Mouse (Mus musculus): ENCODE data around the gene Atf3.

Atf3 gene

GRCm38 (mm10) chr1:191196016-191196415 lies 21.8 kb downstream of the Atf3 start:
- in situ Hi-C loops (cut with MboI; ENCODE audit: unreplicated experiment in 2 of 2): no loop called here

- in situ Hi-C loops (cut with MboI; ENCODE audit: unreplicated experiment in 2 of 2): no loop called here
Measured at GRCm38 (mm10) chr1:191193657-191194424, 24.0 kb downstream of the Atf3 start.

- in situ Hi-C loops (cut with MboI; ENCODE audit: unreplicated experiment in 2 of 2): no loop called here
Measured at GRCm38 (mm10) chr1:191192751-191193150, 25.1 kb downstream of the Atf3 start.

- in situ Hi-C loops (cut with MboI; ENCODE audit: unreplicated experiment in 2 of 2): no loop called here
Measured at GRCm38 (mm10) chr1:191192213-191192612, 25.6 kb downstream of the Atf3 start.

GRCm38 (mm10) chr1:191189671-191190372 lies 28.0 kb downstream of the Atf3 start:
- in situ Hi-C loops (cut with MboI; ENCODE audit: unreplicated experiment in 2 of 2): loop anchor here in 1 of 2 experiments (10.0 kb wide), 1 partner anchor 85 kb away; no protein-coding TSS in a partner anchor

GRCm38 (mm10) chr1:191186386-191186770 lies 31.5 kb downstream of the Atf3 start:
- in situ Hi-C loops (cut with MboI; ENCODE audit: unreplicated experiment in 2 of 2): loop anchor here in 1 of 2 experiments (10.0 kb wide), 1 partner anchor 88 kb away; no protein-coding TSS in a partner anchor

- in situ Hi-C loops (cut with MboI; ENCODE audit: unreplicated experiment in 2 of 2): loop anchor here in 1 of 2 experiments (10.0 kb wide), 1 partner anchor 89 kb away; no protein-coding TSS in a partner anchor
Measured at GRCm38 (mm10) chr1:191185761-191186385, 32.0 kb downstream of the Atf3 start.

- in situ Hi-C loops (cut with MboI; ENCODE audit: unreplicated experiment in 2 of 2): loop anchor here (5.0 to 10.0 kb wide), 2 partner anchors 90 to 97 kb away; no protein-coding TSS in a partner anchor
Measured at GRCm38 (mm10) chr1:191184841-191185251, 33.0 kb downstream of the Atf3 start.

- in situ Hi-C loops (cut with MboI; ENCODE audit: unreplicated experiment in 2 of 2): loop anchor here (5.0 to 10.0 kb wide), 2 partner anchors 91 to 98 kb away; no protein-coding TSS in a partner anchor
Measured at GRCm38 (mm10) chr1:191184066-191184815, 33.6 kb downstream of the Atf3 start.

- in situ Hi-C loops (cut with MboI; ENCODE audit: unreplicated experiment in 2 of 2): loop anchor here (5.0 to 10.0 kb wide), 2 partner anchors 91 to 99 kb away; no protein-coding TSS in a partner anchor
Measured at GRCm38 (mm10) chr1:191183163-191184065, 34.4 kb downstream of the Atf3 start.

- in situ Hi-C loops (cut with MboI; ENCODE audit: unreplicated experiment in 2 of 2): loop anchor here (5.0 to 10.0 kb wide), 2 partner anchors 92 to 100 kb away; no protein-coding TSS in a partner anchor
Measured at GRCm38 (mm10) chr1:191182431-191183162, 35.2 kb downstream of the Atf3 start.

GRCm38 (mm10) chr1:191181469-191182259 lies 36.2 kb downstream of the Atf3 start:
- in situ Hi-C loops (cut with MboI; ENCODE audit: unreplicated experiment in 2 of 2): loop anchor here (5.0 to 10.0 kb wide), 2 partner anchors 93 to 101 kb away; no protein-coding TSS in a partner anchor

GRCm38 (mm10) chr1:191180397-191180796 lies 37.4 kb downstream of the Atf3 start:
- in situ Hi-C loops (cut with MboI; ENCODE audit: unreplicated experiment in 2 of 2): loop anchor here (5.0 to 10.0 kb wide), 2 partner anchors 94 to 102 kb away; no protein-coding TSS in a partner anchor

GRCm38 (mm10) chr1:191179846-191180245 lies 38.0 kb downstream of the Atf3 start:
- in situ Hi-C loops (cut with MboI; ENCODE audit: unreplicated experiment in 2 of 2): loop anchor here (5.0 to 10.0 kb wide), 2 partner anchors 95 to 102 kb away; no protein-coding TSS in a partner anchor

GRCm38 (mm10) chr1:191178511-191179188 lies 39.2 kb downstream of the Atf3 start:
- in situ Hi-C loops (cut with MboI; ENCODE audit: unreplicated experiment in 2 of 2): no loop called here

GRCm38 (mm10) chr1:191176887-191177286 lies 41.0 kb downstream of the Atf3 start:
- in situ Hi-C loops (cut with MboI; ENCODE audit: unreplicated experiment in 2 of 2): no loop called here

- in situ Hi-C loops (cut with MboI; ENCODE audit: unreplicated experiment in 2 of 2): loop anchor here in 1 of 2 experiments (5.0 kb wide), 1 partner anchor 85 kb away; no protein-coding TSS in a partner anchor
Measured at GRCm38 (mm10) chr1:191172487-191172886, 45.4 kb downstream of the Atf3 start.

All from v-Abl transformed pro-B cells (cell line).